Mouse (Mus musculus) cerebellum, adult 2 months (tissue): ENCODE measurements around the gene Gm45785.

Source experiments
- CTCF ChIP-seq: fragments of 200-500 bp; IDR thresholded peaks from 2 replicates; pipeline ENCODE4 v1.5.1; 2011; ENCODE audit warnings: low read depth, mild to moderate bottlenecking, control low read depth, low read length, moderate library complexity, borderline replicate concordance; ENCODE audit not compliant: insufficient read depth
- POLR2A ChIP-seq: fragments of 200-500 bp; IDR thresholded peaks from 2 replicates; pipeline ENCODE4 v1.6.1; 2011; ENCODE audit warnings: low read length, control low read depth, borderline replicate concordance; ENCODE audit not compliant: insufficient read depth

DNA sequence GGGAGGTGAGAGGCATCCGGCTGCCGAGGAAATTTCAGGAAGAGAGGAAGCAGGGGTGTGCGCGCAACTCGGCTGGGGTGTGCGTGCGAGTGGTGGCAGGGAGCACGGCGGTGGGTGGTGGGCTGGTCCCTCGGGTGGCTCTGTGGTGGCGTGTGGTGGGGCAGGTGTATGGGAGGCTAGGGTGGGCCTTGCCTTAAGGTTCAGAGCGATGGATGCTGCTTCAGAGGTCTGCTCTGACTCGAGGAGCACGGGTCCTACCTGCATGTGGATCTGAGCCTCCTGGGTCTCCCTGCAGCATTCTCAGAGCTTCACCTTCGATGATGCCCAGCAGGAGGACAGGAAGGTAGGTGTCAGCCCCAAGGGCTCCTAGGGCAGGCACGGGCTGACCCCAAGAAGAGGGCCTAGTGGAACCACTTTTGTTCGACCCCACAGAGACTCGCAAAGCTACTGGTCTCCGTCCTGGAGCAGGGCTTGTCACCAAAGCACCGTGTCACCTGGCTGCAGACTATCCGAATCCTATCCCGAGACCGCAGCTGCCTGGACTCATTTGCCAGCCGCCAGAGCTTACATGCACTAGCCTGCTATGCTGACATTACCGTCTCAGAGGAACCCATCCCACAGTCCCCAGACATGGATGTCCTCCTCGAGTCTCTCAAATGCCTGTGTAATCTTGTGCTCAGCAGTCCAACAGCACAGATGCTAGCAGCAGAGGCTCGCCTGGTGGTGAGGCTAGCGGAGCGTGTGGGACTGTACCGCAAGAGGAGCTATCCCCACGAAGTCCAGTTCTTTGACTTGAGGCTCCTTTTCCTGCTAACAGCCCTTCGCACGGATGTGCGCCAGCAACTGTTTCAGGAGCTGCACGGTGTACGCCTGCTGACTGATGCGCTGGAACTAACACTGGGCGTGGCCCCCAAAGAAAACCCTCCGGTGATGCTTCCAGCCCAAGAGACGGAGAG, 1.7 kb upstream of the Gm45785 start, which contains the start of gene Bet1l:
- TF ChIP-seq POLR2A (no peak), CTCF (no peak)
